Mouse (Mus musculus) thymus, postnatal 25 days (tissue): ENCODE results near the gene Foxo1.

Experiments used
- DNase-seq: peaks from one replicate; pipeline ENCODE4 v3.0.0; 2022

The Foxo1 gene

GRCm38 (mm10) chr3:52267652-52268486 lies at the start of gene Foxo1:
TSS of gene Foxo1 (plus strand) at chr3:52268336.
- peak; percentile 93 for DNase-seq

DNA sequence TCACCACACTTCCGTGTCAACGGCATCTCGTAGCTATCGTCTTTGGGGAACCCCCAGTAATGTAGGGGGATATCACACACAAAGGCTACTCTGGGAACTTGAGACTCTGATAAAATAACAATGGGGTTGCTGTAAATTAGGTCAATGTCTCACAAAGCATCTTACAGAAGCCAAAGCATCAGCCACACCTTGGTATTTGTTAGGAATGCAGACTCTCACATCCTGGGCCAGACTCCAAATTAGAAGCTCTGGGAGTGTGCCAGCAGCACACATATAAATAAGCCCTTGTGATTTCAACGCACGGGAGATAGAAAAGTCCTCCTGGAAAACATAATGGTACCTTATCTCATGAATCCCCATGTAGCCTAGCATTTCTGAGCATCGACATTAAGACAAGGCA lies 49.3 kb upstream of the Foxo1 start:
- no peak for DNase-seq

DNA sequence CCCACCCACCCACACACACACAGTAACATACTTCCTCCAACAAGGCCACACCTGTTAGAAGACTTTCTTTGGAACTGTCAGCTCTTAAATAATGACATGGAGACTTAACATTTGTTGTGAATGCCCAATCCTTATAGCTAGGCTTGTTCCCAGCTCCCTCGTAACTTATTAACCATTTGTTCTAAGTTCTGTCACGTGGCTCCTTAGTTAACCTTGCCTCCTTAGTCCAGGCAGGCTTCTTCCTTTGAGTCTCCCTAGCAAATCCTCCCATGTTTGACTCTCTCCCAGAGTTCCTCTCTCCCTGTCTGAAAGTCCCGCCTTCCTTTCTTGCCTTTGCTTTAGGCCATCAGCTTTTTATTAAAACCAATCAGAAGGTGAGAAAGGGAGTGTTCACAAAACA lies 47.1 kb upstream of the Foxo1 start:
- DNase-seq: no peak

- no peak for DNase-seq
These were observed 46.2 kb upstream of the Foxo1 start for GRCm38 (mm10) chr3:52221931-52222330.

DNA sequence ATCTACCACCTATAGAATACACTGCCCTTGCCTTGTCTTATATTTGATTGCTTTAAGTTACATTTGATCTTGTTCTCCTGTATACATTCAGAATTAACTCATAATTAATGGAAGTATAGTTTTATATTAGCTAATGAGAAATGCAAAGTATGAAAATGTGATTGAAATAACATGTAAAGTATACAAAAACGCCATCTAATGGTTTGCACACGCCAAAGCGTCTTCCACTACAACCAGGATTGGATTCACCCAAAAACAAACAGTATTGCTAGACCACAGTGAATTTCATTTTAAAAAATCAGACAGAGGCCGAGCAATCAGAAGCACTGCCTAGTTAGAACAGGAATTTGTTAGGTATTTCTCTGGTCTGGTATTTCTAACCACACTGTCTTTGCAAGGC lies 31.6 kb upstream of the Foxo1 start:
- DNase-seq: no peak

GRCm38 (mm10) chr3:52237136-52237535 lies 31.0 kb upstream of the Foxo1 start:
- no peak for DNase-seq

GRCm38 (mm10) chr3:52241062-52241461 lies 27.1 kb upstream of the Foxo1 start:
- DNase-seq: no peak

DNA sequence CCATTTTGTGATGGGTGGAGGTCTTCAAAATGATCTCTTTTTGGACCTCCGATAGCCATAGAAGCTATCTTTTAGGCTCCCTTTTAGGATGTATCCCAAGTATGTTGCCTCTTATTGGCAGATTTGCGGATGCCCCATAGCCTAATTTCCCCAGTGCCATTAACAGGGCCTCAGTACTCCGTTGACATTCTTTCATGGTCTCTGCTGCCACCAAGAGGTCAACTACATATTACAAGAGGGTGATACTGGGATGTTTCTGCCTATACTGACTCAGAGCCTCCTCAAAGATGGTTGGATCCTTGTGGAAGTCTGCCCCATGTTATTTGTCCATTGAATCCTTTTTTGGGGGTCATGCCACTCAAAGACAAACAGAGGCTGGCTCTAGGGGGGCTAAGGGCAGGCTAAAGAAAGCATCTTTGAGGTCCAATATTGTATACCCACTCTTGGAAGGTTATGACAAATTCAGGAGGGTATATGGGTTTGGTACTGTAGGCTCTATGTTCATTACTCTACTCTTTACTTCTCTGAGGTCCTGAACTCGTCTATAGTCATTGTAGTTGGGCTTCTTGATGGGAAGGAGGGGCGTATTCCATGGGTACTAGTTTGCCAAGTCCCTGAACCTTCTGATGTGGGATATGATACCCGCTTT lies 25.6 kb upstream of the Foxo1 start:
- DNase-seq: peak; percentile 74

DNA sequence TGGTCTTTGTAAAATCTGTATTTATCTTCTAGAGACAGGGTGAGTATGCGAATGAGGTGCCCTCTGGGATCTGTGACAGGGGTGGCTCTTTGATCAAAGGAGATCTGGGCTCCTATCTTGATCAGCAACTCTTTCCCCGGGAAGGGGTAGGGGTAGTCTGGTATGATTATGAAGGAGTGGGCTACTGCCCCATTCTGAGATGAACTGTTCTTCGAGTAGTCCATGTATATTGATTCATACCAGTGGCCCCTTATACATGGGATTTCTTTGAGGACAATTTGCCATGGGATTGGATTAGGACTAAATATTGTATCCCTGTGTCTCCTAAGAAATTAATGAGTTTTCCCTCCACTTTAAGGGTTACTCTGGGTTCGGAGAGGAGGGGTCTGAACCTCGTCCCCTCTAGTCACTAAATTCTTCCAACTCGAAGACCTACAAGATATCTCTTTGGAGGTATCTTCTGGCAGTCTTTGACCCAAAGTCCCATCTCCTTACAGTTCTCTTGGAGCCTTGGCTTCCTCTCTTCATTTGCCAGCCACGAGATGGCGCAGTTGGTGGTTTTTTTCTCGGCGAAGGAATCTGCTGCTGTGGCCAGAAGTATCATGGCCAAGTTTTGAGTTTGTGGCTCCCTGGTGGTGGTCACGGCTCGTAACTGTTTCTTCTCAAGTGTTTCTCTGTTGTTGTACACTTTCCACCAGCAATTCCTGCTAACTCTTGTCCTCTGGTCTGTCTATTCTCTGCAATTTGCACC lies 24.7 kb upstream of the Foxo1 start:
- peak; percentile 34 for DNase-seq

DNA sequence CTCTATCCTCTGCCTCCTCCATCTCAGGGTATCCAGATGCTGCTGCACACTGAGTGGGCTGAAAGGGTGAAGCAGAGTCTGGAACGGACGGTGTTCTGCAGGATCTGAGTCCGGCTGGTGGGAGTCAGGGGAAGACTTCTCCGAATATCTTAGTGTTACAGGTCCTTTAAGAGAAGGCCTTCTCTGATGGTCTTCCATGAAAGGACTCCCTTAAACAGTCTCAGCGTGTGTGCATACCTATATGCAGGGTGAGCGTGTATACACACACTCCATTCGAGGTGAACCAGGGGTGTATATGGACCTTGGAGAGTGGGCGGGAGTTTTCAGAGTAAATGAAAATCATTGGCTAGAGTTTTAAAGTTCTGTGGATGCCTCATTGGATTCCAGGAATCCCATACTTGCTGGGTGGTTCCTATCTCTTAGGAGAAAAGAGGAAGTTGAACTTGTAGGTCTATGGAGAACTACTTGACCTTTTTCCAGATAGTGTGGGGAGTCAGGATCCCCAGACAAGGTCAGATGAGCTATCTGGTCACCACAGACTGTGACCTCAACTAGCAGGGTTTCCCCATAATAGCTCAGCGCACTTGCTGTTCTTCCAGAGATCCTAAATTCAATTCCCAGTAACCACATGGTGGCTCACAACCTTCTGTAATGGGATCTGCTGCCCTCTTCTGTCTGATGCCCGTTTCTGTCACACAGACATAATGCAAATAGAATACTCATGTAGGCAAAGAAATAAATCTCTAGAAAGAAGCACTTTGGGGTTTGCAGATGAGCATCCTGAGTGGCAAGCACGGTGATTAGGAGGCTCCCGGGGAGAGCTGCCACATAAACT lies 21.9 kb upstream of the Foxo1 start:
- no peak for DNase-seq

- no peak for DNase-seq
These were observed 17.0 kb upstream of the Foxo1 start for GRCm38 (mm10) chr3:52251184-52251583.

DNA sequence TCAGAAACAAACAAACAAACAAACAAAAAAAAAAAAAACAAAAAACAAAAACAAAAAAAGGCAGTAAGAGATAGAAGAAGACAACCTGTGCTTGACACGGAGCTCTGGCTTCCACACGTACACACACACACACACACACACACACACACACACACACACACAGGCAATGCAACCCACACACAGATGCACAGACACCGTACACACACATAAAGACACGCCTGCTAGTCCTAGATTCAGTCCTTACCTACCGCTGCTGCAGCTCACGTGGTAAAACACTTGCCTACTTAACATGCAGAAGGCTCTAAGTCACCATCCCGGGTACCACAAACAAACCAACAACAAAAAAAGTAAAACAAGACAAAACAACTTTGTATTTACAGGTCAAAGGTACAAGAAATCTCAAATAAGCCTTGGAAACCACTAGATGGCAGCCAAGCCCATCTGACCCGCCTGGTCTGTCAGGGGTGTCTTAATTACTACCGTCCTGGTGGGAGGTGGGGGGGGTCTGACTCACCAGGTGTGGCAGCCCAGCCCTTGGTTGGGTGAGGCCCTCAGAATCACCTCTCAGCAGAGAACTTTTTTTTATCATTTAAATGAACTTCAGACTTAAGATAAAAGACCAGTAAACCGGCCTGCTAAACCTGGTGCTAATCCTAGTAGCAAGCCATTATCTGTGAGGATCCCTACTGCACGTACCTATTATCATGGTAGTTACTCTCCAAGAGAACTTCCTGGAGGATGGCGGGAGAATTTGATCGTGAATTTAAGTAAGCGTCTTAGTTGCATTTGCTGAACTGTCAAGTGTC lies 14.3 kb upstream of the Foxo1 start:
- peak; percentile 41 for DNase-seq

DNA sequence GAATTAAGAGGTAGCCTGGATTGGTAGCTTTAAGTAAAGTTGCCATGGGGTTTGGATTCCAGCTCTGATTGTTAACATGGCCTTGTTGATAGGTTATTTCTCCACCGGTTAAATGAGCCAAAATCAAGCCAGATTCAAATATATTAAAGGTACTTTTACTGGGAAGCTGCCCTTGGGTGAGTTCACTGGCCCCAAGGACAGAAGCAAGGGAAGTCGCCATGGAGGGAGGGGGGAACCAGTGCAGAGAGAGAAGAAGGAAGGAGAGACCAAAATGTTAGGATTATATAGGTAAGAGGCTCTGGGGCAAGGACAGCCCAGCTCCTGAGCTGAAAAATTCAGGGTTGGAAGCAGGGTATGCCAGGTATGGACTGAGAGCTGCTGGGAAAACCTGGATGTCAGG lies 13.6 kb upstream of the Foxo1 start:
- no peak for DNase-seq

DNA sequence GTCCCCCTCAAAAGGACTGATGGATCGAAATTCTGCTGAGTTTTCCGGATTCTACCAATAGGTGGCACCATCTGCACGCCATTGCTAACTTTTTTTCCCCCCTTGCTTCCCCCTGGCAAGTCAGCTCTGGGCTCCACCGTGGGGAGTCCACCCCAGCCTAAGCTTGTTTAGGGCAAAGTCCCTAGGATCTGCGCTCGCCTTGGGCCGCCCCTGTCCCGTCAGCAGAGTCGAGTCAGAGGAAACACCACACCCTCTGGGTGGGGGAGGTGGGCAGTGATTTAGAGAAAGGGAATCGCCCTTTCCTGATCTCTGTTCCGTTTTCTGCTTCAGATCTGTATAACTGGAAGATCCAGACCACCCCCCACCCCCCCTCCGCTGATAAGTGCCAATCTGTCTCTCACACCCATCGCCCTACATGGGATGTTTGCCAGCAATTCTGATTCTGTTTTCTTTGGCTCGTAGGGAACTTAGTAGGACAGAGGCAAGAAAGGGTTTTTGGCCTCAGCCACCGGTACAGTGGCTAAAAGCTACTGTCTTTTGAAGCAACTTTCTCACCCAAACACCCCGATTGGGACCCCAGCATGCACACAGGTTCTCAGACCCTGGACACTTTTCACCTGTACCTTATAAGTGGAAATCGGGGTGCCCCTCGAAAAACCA lies 10.2 kb upstream of the Foxo1 start:
- DNase-seq: peak; percentile 68

- DNase-seq: no peak
These were observed 9.6 kb upstream of the Foxo1 start for GRCm38 (mm10) chr3:52258532-52258931.

DNA sequence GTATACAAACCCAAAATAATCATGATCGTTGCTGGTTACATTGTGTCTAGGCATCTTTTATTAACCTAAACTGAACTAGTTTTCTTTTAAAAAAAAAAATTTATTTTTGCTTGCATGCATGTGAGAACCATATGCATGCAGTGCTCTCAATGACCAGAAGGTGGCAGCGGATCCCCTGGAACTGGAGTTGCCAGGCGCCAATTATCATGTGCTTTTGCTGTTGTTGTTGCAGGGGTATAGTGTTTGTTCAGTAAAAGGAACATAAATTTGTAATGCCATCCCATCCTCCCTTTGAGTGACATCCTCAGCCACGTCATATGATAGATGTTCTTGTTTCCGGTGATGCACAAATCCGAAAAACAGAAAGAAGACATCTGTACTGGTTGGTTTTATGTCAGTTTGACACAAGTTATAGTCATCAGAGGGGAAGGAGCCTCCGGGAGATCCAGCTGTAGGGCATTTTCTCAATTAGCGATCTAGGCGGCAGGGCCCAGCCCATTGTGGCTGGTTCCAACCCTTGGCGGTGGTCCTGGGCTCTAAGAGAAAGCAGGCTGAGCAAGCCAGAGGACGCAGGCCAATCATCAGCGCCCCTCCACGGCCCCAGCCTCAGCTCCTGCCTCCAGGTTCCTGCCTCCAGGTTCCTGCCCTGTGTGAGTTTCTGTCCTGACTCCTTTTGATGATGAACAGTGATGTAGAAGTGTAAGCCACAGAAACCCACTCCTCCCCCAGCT lies 5.5 kb upstream of the Foxo1 start:
- peak; percentile 84 for DNase-seq

DNA sequence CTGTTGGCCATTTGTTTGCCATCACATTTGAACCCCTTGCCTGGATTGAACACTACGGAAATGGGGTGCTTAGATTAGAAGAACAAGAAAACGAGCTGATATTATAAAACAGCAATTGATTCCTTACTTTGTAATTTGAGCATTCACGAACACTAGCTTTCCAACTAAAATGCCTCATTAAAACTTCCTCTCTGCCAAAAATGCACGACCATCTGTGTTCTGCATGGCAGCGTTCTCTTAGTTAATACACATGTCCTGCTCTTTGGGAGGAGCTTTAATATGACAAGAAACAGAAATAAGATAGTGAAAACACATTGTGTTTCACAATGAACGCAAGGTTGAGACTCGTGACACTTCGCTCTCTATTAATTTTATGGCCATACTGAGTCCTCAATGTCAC lies 3.8 kb upstream of the Foxo1 start:
- DNase-seq: no peak

GRCm38 (mm10) chr3:52266606-52267160 lies 1.5 kb upstream of the Foxo1 start:
- DNase-seq: no peak

DNA sequence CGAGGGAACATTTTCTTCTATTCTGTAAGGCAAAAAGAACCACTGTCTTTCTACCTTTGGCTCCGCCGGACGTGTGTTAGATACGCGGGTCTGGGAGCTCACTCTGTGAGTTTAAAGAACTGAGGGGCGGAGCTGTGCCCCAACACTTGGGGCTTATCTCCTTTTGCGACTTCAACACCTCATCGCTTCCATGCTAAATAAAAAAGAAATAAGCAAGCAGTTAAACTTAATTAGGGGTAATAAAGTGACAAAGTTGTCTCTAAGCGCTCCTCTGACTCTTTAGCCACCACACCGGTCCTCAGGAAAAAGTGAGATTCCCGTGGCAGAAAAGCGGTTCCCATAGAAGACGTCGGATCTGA lies 864 bp upstream of the Foxo1 start:
- peak; percentile 49 for DNase-seq

DNA sequence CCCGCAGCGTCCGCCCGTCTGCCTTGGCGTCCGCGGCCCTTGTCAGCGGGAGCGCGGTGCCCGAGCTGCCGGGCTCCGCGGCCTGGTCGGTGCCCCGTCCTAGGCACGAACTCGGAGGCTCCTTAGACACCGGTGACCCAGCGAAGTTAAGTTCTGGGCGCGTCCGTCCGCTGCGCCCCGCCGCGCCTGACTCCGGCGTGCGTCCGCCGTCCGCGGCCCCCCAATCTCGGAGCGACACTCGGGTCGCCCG lies 276 bp downstream of the Foxo1 start:
- no peak for DNase-seq
